Mouse (Mus musculus) cerebral cortex, adult 2 months (tissue): Measurements from ENCODE around the gene Adora2a.

ENCODE experiments used
- WGBS: fragments of 180-500 bp; shearing (Covaris S2); methylation state at CpG from one replicate; pipeline ENCODE4 v1.1.7; 2018; 5-methylcytosine and 5-hydroxymethylcytosine counted together

Adora2a gene

DNA sequence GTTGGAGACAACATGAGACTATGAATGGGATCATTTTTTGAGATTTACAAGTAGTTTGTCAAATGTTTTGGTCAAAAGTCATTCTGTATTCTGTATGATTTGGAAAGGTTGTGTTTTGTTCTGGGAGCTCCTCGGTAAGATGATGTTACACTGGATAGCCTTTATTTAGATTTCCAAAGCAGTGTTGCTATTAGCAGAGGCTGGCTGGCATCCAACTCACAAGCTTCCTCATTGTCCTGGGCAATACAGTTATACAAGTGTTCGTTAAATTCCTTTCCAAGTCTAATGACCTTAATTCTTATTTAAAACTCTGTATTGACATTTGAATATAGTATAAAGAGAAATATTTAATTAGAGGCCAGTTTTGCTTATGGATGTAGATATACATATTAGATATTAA, 28.6 kb downstream of the Adora2a start:
- WGBS = 41% methylated on average over 2 of the region's 2 CpGs

GRCm38 (mm10) chr10:75350564-75350963, 33.9 kb downstream of the Adora2a start:
- 86% methylated on average over 5 of the region's 5 CpGs for WGBS

DNA sequence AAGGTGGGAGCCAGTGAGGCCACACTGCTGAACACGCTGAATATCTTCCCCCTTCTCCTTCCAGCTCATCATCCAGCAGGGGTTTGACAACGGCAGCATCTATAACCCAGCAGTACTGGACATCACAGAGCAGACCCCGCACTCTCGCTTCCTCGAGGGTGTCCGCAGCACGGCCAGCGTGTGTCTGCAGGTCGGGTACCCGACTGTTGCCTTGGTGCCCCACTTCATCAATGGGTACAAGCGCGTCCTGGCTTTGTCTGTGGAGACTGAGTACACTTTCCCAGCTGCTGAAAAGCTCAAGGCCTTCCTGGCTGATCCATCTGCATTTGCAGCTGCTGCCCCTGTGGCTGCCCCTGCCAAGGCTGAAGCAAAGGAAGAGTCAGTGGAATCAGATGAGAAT, 35.9 kb downstream of the Adora2a start:
- 96% methylated on average over 12 of the region's 12 CpGs for WGBS

- WGBS = 70% methylated on average over 9 of the region's 9 CpGs
Observed at GRCm38 (mm10) chr10:75353838-75354241, 37.2 kb downstream of the Adora2a start.

DNA sequence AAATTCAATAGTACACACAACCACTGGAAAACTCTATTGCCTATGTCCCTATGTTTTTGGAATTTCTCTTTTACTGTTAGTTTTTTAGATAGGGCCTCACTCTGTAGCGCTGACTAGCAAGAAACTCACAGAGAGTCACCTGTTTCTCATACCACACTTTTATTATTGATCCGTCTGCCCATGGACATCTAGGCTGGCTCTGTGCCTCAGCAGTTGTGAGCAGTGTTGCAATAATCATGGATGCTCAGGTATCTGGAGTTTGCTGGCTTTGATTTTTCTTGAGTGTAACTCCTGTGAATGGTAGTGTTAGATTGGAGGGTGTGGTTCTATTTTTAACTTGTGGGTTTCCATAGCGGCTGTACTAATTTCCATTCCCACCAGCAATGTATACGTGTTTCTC, 38.7 kb downstream of the Adora2a start:
- 67% methylated on average over 4 of the region's 4 CpGs for WGBS

DNA sequence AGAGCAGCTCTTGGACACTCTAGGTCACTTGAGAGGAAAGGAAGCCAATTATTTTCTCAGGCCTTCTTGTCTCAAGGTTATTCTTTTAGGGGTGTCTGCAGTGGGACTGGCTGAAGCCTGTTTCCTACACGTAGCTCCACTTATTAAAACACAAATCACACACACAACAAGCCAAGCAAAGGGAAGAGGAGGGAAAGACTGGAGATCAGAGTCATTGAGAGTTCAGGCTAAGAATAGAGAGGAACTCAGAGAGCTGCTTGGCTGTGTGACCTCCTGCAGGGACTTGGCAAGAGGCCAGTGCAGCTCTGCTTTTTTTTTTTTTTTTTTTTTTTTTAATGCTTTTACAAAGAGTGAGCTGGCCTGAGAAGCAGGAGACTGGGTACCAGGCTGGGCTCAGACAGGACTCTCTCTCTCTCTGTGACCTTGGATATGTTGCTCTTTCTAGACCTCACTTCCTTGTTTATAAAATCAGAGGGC, 47.6 kb downstream of the Adora2a start:
- WGBS = 43% methylated on average over 1 of the region's 1 CpGs

DNA sequence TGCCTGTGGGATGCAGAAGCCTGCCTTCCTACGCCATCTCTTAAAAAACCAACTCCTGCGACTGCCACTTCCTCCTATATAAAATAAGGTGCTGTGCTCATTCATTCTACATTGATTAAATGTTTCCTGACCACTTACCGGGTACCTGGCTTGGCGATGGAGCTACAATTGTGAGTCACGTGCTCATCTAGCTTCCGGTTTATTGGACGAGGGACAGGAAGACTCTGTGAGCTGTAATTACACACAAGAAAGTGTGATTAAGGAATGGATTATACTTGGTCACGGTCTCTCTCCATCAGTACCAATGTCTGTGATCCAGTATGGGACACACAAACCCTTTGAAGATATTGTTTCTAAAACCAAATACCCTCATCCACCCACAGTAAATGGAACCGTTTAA, 48.1 kb downstream of the Adora2a start:
- 56% methylated on average over 9 of the region's 9 CpGs for WGBS

- WGBS = 67% methylated on average over 6 of the region's 6 CpGs
Observed at GRCm38 (mm10) chr10:75365231-75365633, 48.6 kb downstream of the Adora2a start.

GRCm38 (mm10) chr10:75373655-75374351, 57.1 kb downstream of the Adora2a start:
- WGBS = 29% methylated on average over 15 of the region's 19 CpGs

GRCm38 (mm10) chr10:75378688-75379087, 62.0 kb downstream of the Adora2a start:
- 78% methylated on average over 10 of the region's 10 CpGs for WGBS
